ENCODE assay signal across 8 mouse cellular contexts in genomic region chr15:85670176-85670788, GRCm38 (mm10).
DNase-seq lines count a peak whose midpoint lies in the region; ATAC-seq lines count a peak whose summit lies in the region.

No protein-coding gene starts in this region.

- no peak overlapping the region for H3K27ac ChIP-seq in embryonic facial prominence, embryonic 11.5 days (replicated peaks; ENCODE audit: low read depth, low read length)
- H3K27ac ChIP-seq in midbrain, embryonic 16.5 days (ENCODE audit: low read length) = peak overlapping the region; percentile 98

- peak overlapping the region; percentile 60 for H3K9ac ChIP-seq in embryonic facial prominence, embryonic 11.5 days (replicated peaks; ENCODE audit: low read length)
- H3K9ac ChIP-seq in midbrain, embryonic 16.5 days (ENCODE audit: low read depth, low read length) = peak overlapping the region; percentile 83

- H3K36me3 ChIP-seq in embryonic facial prominence, embryonic 11.5 days (replicated peaks; ENCODE audit: control insufficient read depth, insufficient read depth, low read depth, low read length) = no peaks in the 10 kb centered on the region
- no peaks in the 10 kb centered on the region for H3K36me3 ChIP-seq in midbrain, embryonic 16.5 days (ENCODE audit: control insufficient read depth, insufficient read depth, low read length)

- peak overlapping the region; percentile 57 for H3K4me3 ChIP-seq in embryonic facial prominence, embryonic 11.5 days (ENCODE audit: low read depth, low read length)
- peak overlapping the region; percentile 71 for H3K4me3 ChIP-seq in midbrain, embryonic 16.5 days (ENCODE audit: low read depth, low read length)

- H3K4me1 ChIP-seq in embryonic facial prominence, embryonic 11.5 days (ENCODE audit: control insufficient read depth, insufficient read depth, low read length) = peaks cover 11% of the 10 kb centered on the region
- H3K4me1 ChIP-seq in midbrain, embryonic 16.5 days (ENCODE audit: control insufficient read depth, insufficient read depth, low read length) = peaks cover 22% of the 10 kb centered on the region

- H3K9me3 ChIP-seq in embryonic facial prominence, embryonic 11.5 days (replicated peaks; ENCODE audit: control insufficient read depth, low read length) = no peaks in the 10 kb centered on the region
- no peaks in the 10 kb centered on the region for H3K9me3 ChIP-seq in midbrain, embryonic 16.5 days (replicated peaks; ENCODE audit: control insufficient read depth, low read length, poor library complexity, severe bottlenecking)

- no peak for ATAC-seq in embryonic facial prominence, embryonic 11.5 days (replicated peaks; ENCODE audit: insufficient number of reproducible peaks, low FRiP score, low TSS enrichment, low read depth)
- ATAC-seq in granulocyte monocyte progenitor cell, adult 5-6 weeks (replicated peaks; ENCODE audit: poor library complexity, severe bottlenecking) = peak; percentile 56
- peak; percentile 72 for ATAC-seq in midbrain, embryonic 16.5 days

- DNase-seq in retina, postnatal 1 day = peak; percentile 85
- DNase-seq in retina, embryonic 14.5 days (ENCODE audit: low spot score) = no peak
- no peak for DNase-seq in embryonic facial prominence, embryonic 11.5 days (ENCODE audit: low spot score)
- peak; percentile 87 for DNase-seq in kidney, adult 18-20 months
- peak; percentile 10 for DNase-seq in liver
- DNase-seq in thymus, postnatal 36 days = peak; percentile 56 to 63

- H3K4me2 ChIP-seq in embryonic facial prominence, embryonic 11.5 days (ENCODE audit: low read depth, low read length) = peak overlapping the region; percentile 96
- H3K4me2 ChIP-seq in midbrain, embryonic 16.5 days (ENCODE audit: low read length) = peak overlapping the region; percentile 66

- H3K27me3 ChIP-seq in embryonic facial prominence, embryonic 11.5 days (ENCODE audit: control insufficient read depth, insufficient read depth, low read length) = peaks cover 80% of the 10 kb centered on the region
- H3K27me3 ChIP-seq in midbrain, embryonic 16.5 days (ENCODE audit: control insufficient read depth, insufficient read depth, low read depth, low read length) = peaks cover 7% of the 10 kb centered on the region

- WGBS in embryonic facial prominence, embryonic 11.5 days = 3% methylated on average over 43 of the region's 64 CpGs
- under 1% methylated on average over 54 of the region's 64 CpGs for WGBS in midbrain, embryonic 16.5 days

Comparison
In these comparisons a context has a peak if more than half of its experiments do, and no peak if none do; other contexts are left out.
1. DNase-seq: peak in retina, postnatal 1 day (single experiment), kidney, adult 18-20 months (single experiment), liver (single experiment) and thymus, postnatal 36 days (2 of 2); none in retina, embryonic 14.5 days (single experiment) and embryonic facial prominence, embryonic 11.5 days (single experiment).